ENCODE assay signal across 22 mouse cellular contexts in the genomic region with DNA sequence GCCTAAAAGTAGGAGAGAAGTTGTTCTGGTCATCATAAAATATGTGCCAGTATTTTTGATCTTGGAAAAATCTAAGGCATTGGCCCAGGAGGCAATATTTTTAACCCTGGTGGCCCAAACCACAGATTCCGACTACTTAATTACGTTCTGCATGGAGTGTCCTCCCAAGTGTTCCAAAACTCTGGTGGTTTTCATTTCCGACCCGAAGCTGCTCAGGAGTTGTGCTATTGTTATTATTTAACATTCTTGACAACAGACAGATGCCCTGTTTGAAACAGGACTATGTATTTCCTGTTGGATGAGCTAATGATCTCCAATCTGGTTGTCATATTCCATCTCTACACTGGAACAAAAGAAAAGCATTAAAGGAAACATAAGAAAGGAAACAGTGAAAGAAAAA.
DNase-seq lines count a peak whose midpoint lies in the region; ATAC-seq and TF ChIP-seq lines count a peak whose summit lies in the region.
"Had no signal": no experiment of that assay in that cellular context is flagged by ENCODE, and none has a peak within 500 bp of the region (broad histone marks: within the 10 kb centered on the region; RNA-seq: fewer than 3 reads in every experiment).

No protein-coding gene starts in this region.

- no peak overlapping the region for H3K4me2 ChIP-seq in embryonic facial prominence, embryonic 14.5 days (ENCODE audit: low read depth, low read length)
- H3K4me2 ChIP-seq: embryonic facial prominence, embryonic 13.5 days; forebrain, embryonic 13.5 days; forebrain, embryonic 15.5 days had no signal

- H3K36me3 ChIP-seq in embryonic facial prominence, embryonic 14.5 days (ENCODE audit: control insufficient read depth, insufficient read depth, low read length), result no peaks in the 10 kb centered on the region
- no peaks in the 10 kb centered on the region for H3K36me3 ChIP-seq in embryonic facial prominence, embryonic 10.5 days (replicated peaks)
- H3K36me3 ChIP-seq: embryonic facial prominence, embryonic 13.5 days; forebrain, embryonic 15.5 days; G1E had no signal

- no peak overlapping the region for H3K9ac ChIP-seq in embryonic facial prominence, embryonic 14.5 days (ENCODE audit: low read depth, low read length)
- H3K9ac ChIP-seq: embryonic facial prominence, embryonic 13.5 days; forebrain, embryonic 13.5 days; forebrain, embryonic 15.5 days; forebrain, postnatal 0 days had no signal

- no peak overlapping the region for H3K4me3 ChIP-seq in embryonic facial prominence, embryonic 14.5 days (ENCODE audit: low read depth, low read length)
- H3K4me3 ChIP-seq in embryonic facial prominence, embryonic 10.5 days, result no peak overlapping the region
- H3K4me3 ChIP-seq: embryonic facial prominence, embryonic 13.5 days; forebrain, embryonic 13.5 days; forebrain, embryonic 15.5 days had no signal

- CTCF ChIA-PET in Patski (lab: Charles Lee), result interaction anchor here (1.0 to 1.9 kb wide), 5 partner anchors 11 to 112 kb away, joined by 3 to 5 read pairs (median 3); no protein-coding TSS in a partner anchor

- in situ Hi-C loops in Patski (cut with MboI; ENCODE audit: low pct_unique_long_range_greater_than_20kb), result no loop called here

- WGBS in embryonic facial prominence, embryonic 14.5 days, result 49% methylated on average over 4 of the region's 4 CpGs
- WGBS in embryonic facial prominence, embryonic 10.5 days, result 86% methylated on average over 4 of the region's 4 CpGs

- H3K9me3 ChIP-seq in embryonic facial prominence, embryonic 14.5 days (ENCODE audit: control insufficient read depth, low read length), result peaks cover 4% of the 10 kb centered on the region
- no peaks in the 10 kb centered on the region for H3K9me3 ChIP-seq in embryonic facial prominence, embryonic 10.5 days
- H3K9me3 ChIP-seq: embryonic facial prominence, embryonic 13.5 days; forebrain, embryonic 13.5 days; forebrain, embryonic 15.5 days; G1E had no signal

- POLR2A ChIA-PET in Patski (lab: Charles Lee), result interaction anchor here (0.6 kb wide), 1 partner anchor 63 kb away, joined by 3 read pairs; no protein-coding TSS in a partner anchor

- H3K4me1 ChIP-seq in embryonic facial prominence, embryonic 14.5 days (ENCODE audit: control insufficient read depth, insufficient read depth, low read length), result no peaks in the 10 kb centered on the region
- H3K4me1 ChIP-seq in embryonic facial prominence, embryonic 10.5 days, result no peaks in the 10 kb centered on the region
- H3K4me1 ChIP-seq: embryonic facial prominence, embryonic 13.5 days; forebrain, embryonic 13.5 days; forebrain, embryonic 15.5 days had no signal

- TF ChIP-seq CTCF in Patski (IDR thresholded peaks at IDR 0.05), result no peak

- no peaks in the 10 kb centered on the region for H3K27me3 ChIP-seq in embryonic facial prominence, embryonic 14.5 days (replicated peaks; ENCODE audit: control insufficient read depth, insufficient read depth, low read length)
- H3K27me3 ChIP-seq in embryonic facial prominence, embryonic 10.5 days (replicated peaks; ENCODE audit: low read depth, poor library complexity, severe bottlenecking), result no peaks in the 10 kb centered on the region
- H3K27me3 ChIP-seq in Patski, result no peaks in the 10 kb centered on the region
- H3K27me3 ChIP-seq: CH12.LX; embryonic facial prominence, embryonic 13.5 days; forebrain, embryonic 13.5 days; forebrain, embryonic 15.5 days had no signal

- H3K27ac ChIP-seq in embryonic facial prominence, embryonic 14.5 days (replicated peaks; ENCODE audit: low read depth, low read length), result no peak overlapping the region
- no peak overlapping the region for H3K27ac ChIP-seq in embryonic facial prominence, embryonic 10.5 days (replicated peaks)
- H3K27ac ChIP-seq: embryonic facial prominence, embryonic 13.5 days; forebrain, embryonic 13.5 days; forebrain, embryonic 15.5 days had no signal

- DNase-seq in embryonic facial prominence, embryonic 14.5 days (ENCODE audit: low spot score), result peak; percentile 34
- no peak for DNase-seq in embryonic facial prominence, embryonic 10.5 days (ENCODE audit: low spot score)
- DNase-seq in heart, adult 11 months, result peak; percentile 71
- no peak for DNase-seq in heart, adult 9 months (ENCODE audit: low spot score in 2 of 2)
- peak; percentile 87 for DNase-seq in Patski (ENCODE audit: low read depth, low spot score)
- DNase-seq in B cell, adult 2 months, result no peak
- DNase-seq: adrenal gland, adult 8-10 months; adrenal gland, postnatal 14 days; adrenal gland, postnatal 36 days; cerebellum, adult 11-12 months; cerebellum, adult 2 months; cerebellum, adult 9-10 months; cerebellum, postnatal 10 days; cerebellum, postnatal 25 days; forebrain, postnatal 0 days had no signal

- ATAC-seq in embryonic facial prominence, embryonic 14.5 days (ENCODE audit: low read depth), result no peak
- ATAC-seq in Patski, result peak; percentile 68
- ATAC-seq: activated CD4-positive, CD25-positive, alpha-beta regulatory T cell, adult 4 months; CD4-positive, CD25-positive, alpha-beta regulatory T cell, adult 4 months; forebrain, embryonic 13.5 days; forebrain, embryonic 15.5 days; forebrain, postnatal 0 days had no signal

Comparison
In these comparisons a context has a peak if more than half of its experiments do, and no peak if none do; other contexts are left out.
1. DNase-seq: peak in embryonic facial prominence, embryonic 14.5 days (single experiment), heart, adult 11 months (single experiment) and Patski (single experiment); none in embryonic facial prominence, embryonic 10.5 days (single experiment), heart, adult 9 months (0 of 2) and B cell, adult 2 months (0 of 2).